Mouse (Mus musculus) liver, embryonic 14.5 days (tissue): ENCODE data around the gene Nav2.

Source experiments
- CTCF ChIP-seq: IDR thresholded peaks from 2 replicates; pipeline ENCODE4 v1.5.1; 2016; ENCODE audit warnings: antibody characterized with exemption, low read depth, control low read depth
- EP300 ChIP-seq: IDR thresholded peaks from 2 replicates; pipeline ENCODE4 v1.6.1; 2016; ENCODE audit warnings: antibody characterized with exemption, low read depth

DNA sequence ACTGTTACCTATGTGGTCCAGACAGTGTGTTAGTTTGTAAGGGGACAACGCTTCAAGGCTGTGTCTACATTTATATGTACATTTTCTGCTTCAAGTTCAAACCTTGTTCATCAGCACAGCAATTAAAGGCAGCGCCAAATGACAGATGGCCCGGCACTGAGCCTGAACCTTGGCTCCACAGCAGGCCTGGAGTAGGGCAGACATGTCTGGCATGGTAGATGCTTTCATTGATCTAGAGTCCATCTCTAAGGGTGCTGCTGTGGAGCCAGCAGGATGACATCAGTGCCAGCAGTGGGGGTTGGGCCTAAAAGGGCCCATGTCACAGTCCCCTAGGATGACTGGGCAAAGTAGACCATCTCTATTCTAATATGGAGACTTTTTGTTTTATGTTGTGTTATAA is 186.0 kb downstream of the Nav2 start:
- TF ChIP-seq CTCF (no peak), EP300 (no peak)
